Mouse (Mus musculus): ENCODE measurements around the gene Med4. TPM values are rescaled to one million over a fixed set of nuclear protein-coding genes. Genes with fewer than 3 reads are reported as not detected.

The Med4 gene
- polyA plus RNA-seq, 1 experiment from 2014 or later, result 24.4 TPM

- no peaks in the 10 kb centered on the region for H3K27me3 ChIP-seq (ENCODE audit: control insufficient read depth, insufficient read depth, low read depth, low read length)
- WGBS (ENCODE audit: insufficient replicate concordance), result 5% methylated on average over 7 of the region's 7 CpGs
- no peak overlapping the region for H3K27ac ChIP-seq (ENCODE audit: low read length)
- no peaks in the 10 kb centered on the region for H3K36me3 ChIP-seq (ENCODE audit: control insufficient read depth, insufficient read depth)
- H3K9me3 ChIP-seq (replicated peaks; ENCODE audit: control insufficient read depth, low read length), result no peaks in the 10 kb centered on the region
- no peak overlapping the region for H3K4me3 ChIP-seq (ENCODE audit: low read depth, low read length)
- H3K4me2 ChIP-seq (ENCODE audit: low read depth, low read length), result no peak overlapping the region
- H3K4me1 ChIP-seq (ENCODE audit: control insufficient read depth, low read depth, low read length), result peaks cover 3% of the 10 kb centered on the region
- ATAC-seq (ENCODE audit: low read depth), result 0 out of 2 replicates have a peak, but pooled peaks have one; percentile 27
- no peak overlapping the region for H3K9ac ChIP-seq (ENCODE audit: low read depth, low read length)
Observed at GRCm38 (mm10) chr14:73474636-73475093, 35.2 kb upstream of the Med4 start.

GRCm38 (mm10) chr14:73475506-73475905 lies 34.3 kb upstream of the Med4 start:
- no peak for ATAC-seq (ENCODE audit: low read depth)

GRCm38 (mm10) chr14:73476361-73476934 lies 33.4 kb upstream of the Med4 start:
- 67% methylated on average over 8 of the region's 8 CpGs for WGBS (ENCODE audit: insufficient replicate concordance)
- Histone ChIP-seq H3K4me1 (ENCODE audit: control insufficient read depth, low read depth, low read length) (peaks cover 3% of the 10 kb centered on the region), H3K4me3 (ENCODE audit: low read depth, low read length) (no peak overlapping the region), H3K36me3 (ENCODE audit: control insufficient read depth, insufficient read depth) (no peaks in the 10 kb centered on the region), H3K9ac (ENCODE audit: low read depth, low read length) (no peak overlapping the region), H3K4me2 (ENCODE audit: low read depth, low read length) (no peak overlapping the region), H3K27ac (ENCODE audit: low read length) (no peak overlapping the region), H3K27me3 (ENCODE audit: control insufficient read depth, insufficient read depth, low read depth, low read length) (no peaks in the 10 kb centered on the region), H3K9me3 (replicated peaks; ENCODE audit: control insufficient read depth, low read length) (no peaks in the 10 kb centered on the region)
- ATAC-seq (ENCODE audit: low read depth), result no peak

More at GRCm38 (mm10) chr14:73475506-73475905, 34.3 kb upstream of the Med4 start:
- Histone ChIP-seq H3K4me1 (ENCODE audit: control insufficient read depth, low read depth, low read length) (peaks cover 3% of the 10 kb centered on the region), H3K9me3 (replicated peaks; ENCODE audit: control insufficient read depth, low read length) (no peaks in the 10 kb centered on the region), H3K9ac (ENCODE audit: low read depth, low read length) (no peak overlapping the region), H3K27ac (ENCODE audit: low read length) (no peak overlapping the region), H3K36me3 (ENCODE audit: control insufficient read depth, insufficient read depth) (no peaks in the 10 kb centered on the region), H3K4me3 (ENCODE audit: low read depth, low read length) (no peak overlapping the region), H3K27me3 (ENCODE audit: control insufficient read depth, insufficient read depth, low read depth, low read length) (no peaks in the 10 kb centered on the region), H3K4me2 (ENCODE audit: low read depth, low read length) (no peak overlapping the region)
- 68% methylated on average over 7 of the region's 7 CpGs for WGBS (ENCODE audit: insufficient replicate concordance)

- no peak for ATAC-seq (ENCODE audit: low read depth)
Observed at GRCm38 (mm10) chr14:73477077-73477476, 32.7 kb upstream of the Med4 start.

GRCm38 (mm10) chr14:73478321-73478720 lies 31.5 kb upstream of the Med4 start:
- Histone ChIP-seq H3K9me3 (replicated peaks; ENCODE audit: control insufficient read depth, low read length) (no peaks in the 10 kb centered on the region), H3K9ac (ENCODE audit: low read depth, low read length) (no peak overlapping the region), H3K27ac (ENCODE audit: low read length) (no peak overlapping the region), H3K4me2 (ENCODE audit: low read depth, low read length) (no peak overlapping the region), H3K36me3 (ENCODE audit: control insufficient read depth, insufficient read depth) (no peaks in the 10 kb centered on the region), H3K27me3 (ENCODE audit: control insufficient read depth, insufficient read depth, low read depth, low read length) (no peaks in the 10 kb centered on the region), H3K4me3 (ENCODE audit: low read depth, low read length) (no peak overlapping the region), H3K4me1 (ENCODE audit: control insufficient read depth, low read depth, low read length) (peaks cover 3% of the 10 kb centered on the region)
- ATAC-seq (ENCODE audit: low read depth), result no peak
- 53% methylated on average over 3 of the region's 3 CpGs for WGBS (ENCODE audit: insufficient replicate concordance)

More at GRCm38 (mm10) chr14:73477077-73477476, 32.7 kb upstream of the Med4 start:
- 68% methylated on average over 10 of the region's 10 CpGs for WGBS (ENCODE audit: insufficient replicate concordance)
- H3K9ac ChIP-seq (ENCODE audit: low read depth, low read length), result no peak overlapping the region
- H3K4me2 ChIP-seq (ENCODE audit: low read depth, low read length), result no peak overlapping the region
- H3K27me3 ChIP-seq (ENCODE audit: control insufficient read depth, insufficient read depth, low read depth, low read length), result no peaks in the 10 kb centered on the region
- H3K4me1 ChIP-seq (ENCODE audit: control insufficient read depth, low read depth, low read length), result peaks cover 3% of the 10 kb centered on the region
- H3K36me3 ChIP-seq (ENCODE audit: control insufficient read depth, insufficient read depth), result no peaks in the 10 kb centered on the region
- H3K4me3 ChIP-seq (ENCODE audit: low read depth, low read length), result no peak overlapping the region
- no peak overlapping the region for H3K27ac ChIP-seq (ENCODE audit: low read length)
- H3K9me3 ChIP-seq (replicated peaks; ENCODE audit: control insufficient read depth, low read length), result no peaks in the 10 kb centered on the region

GRCm38 (mm10) chr14:73479771-73480170 lies 30.1 kb upstream of the Med4 start:
- no peaks in the 10 kb centered on the region for H3K36me3 ChIP-seq (ENCODE audit: control insufficient read depth, insufficient read depth)
- H3K27ac ChIP-seq (ENCODE audit: low read length), result no peak overlapping the region
- H3K9ac ChIP-seq (ENCODE audit: low read depth, low read length), result no peak overlapping the region
- H3K4me3 ChIP-seq (ENCODE audit: low read depth, low read length), result no peak overlapping the region
- H3K4me2 ChIP-seq (ENCODE audit: low read depth, low read length), result no peak overlapping the region
- 67% methylated on average over 1 of the region's 1 CpGs for WGBS (ENCODE audit: insufficient replicate concordance)
- H3K4me1 ChIP-seq (ENCODE audit: control insufficient read depth, low read depth, low read length), result no peaks in the 10 kb centered on the region; the same call in 1 of the 2 replicates
- ATAC-seq (ENCODE audit: low read depth), result no peak
- H3K27me3 ChIP-seq (ENCODE audit: control insufficient read depth, insufficient read depth, low read depth, low read length), result no peaks in the 10 kb centered on the region
- H3K9me3 ChIP-seq (replicated peaks; ENCODE audit: control insufficient read depth, low read length), result no peaks in the 10 kb centered on the region

- ATAC-seq (ENCODE audit: low read depth), result no peak
- H3K9ac ChIP-seq (ENCODE audit: low read depth, low read length), result no peak overlapping the region
- H3K9me3 ChIP-seq (replicated peaks; ENCODE audit: control insufficient read depth, low read length), result no peaks in the 10 kb centered on the region
- H3K4me3 ChIP-seq (ENCODE audit: low read depth, low read length), result no peak overlapping the region
- H3K4me1 ChIP-seq (ENCODE audit: control insufficient read depth, low read depth, low read length), result no peaks in the 10 kb centered on the region
- no peaks in the 10 kb centered on the region for H3K27me3 ChIP-seq (ENCODE audit: control insufficient read depth, insufficient read depth, low read depth, low read length)
- no peaks in the 10 kb centered on the region for H3K36me3 ChIP-seq (ENCODE audit: control insufficient read depth, insufficient read depth)
- 57% methylated on average over 5 of the region's 5 CpGs for WGBS (ENCODE audit: insufficient replicate concordance)
- no peak overlapping the region for H3K4me2 ChIP-seq (ENCODE audit: low read depth, low read length)
- no peak overlapping the region for H3K27ac ChIP-seq (ENCODE audit: low read length)
Observed at GRCm38 (mm10) chr14:73483516-73484229, 26.2 kb upstream of the Med4 start.

- no peak overlapping the region for H3K4me3 ChIP-seq (ENCODE audit: low read depth, low read length)
- no peaks in the 10 kb centered on the region for H3K27me3 ChIP-seq (ENCODE audit: control insufficient read depth, insufficient read depth, low read depth, low read length)
- no peak overlapping the region for H3K4me2 ChIP-seq (ENCODE audit: low read depth, low read length)
- H3K9me3 ChIP-seq (replicated peaks; ENCODE audit: control insufficient read depth, low read length), result no peaks in the 10 kb centered on the region
- H3K9ac ChIP-seq (ENCODE audit: low read depth, low read length), result no peak overlapping the region
- no peak overlapping the region for H3K27ac ChIP-seq (ENCODE audit: low read length)
- no peaks in the 10 kb centered on the region for H3K4me1 ChIP-seq (ENCODE audit: control insufficient read depth, low read depth, low read length)
- no peak for ATAC-seq (ENCODE audit: low read depth)
- 54% methylated on average over 3 of the region's 3 CpGs for WGBS (ENCODE audit: insufficient replicate concordance)
- no peaks in the 10 kb centered on the region for H3K36me3 ChIP-seq (ENCODE audit: control insufficient read depth, insufficient read depth)
Observed at GRCm38 (mm10) chr14:73484366-73485110, 25.3 kb upstream of the Med4 start.

- Histone ChIP-seq H3K27me3 (ENCODE audit: control insufficient read depth, insufficient read depth, low read depth, low read length) (no peaks in the 10 kb centered on the region), H3K4me3 (ENCODE audit: low read depth, low read length) (no peak overlapping the region), H3K4me2 (ENCODE audit: low read depth, low read length) (no peak overlapping the region), H3K9me3 (replicated peaks; ENCODE audit: control insufficient read depth, low read length) (no peaks in the 10 kb centered on the region), H3K36me3 (ENCODE audit: control insufficient read depth, insufficient read depth) (no peaks in the 10 kb centered on the region), H3K4me1 (ENCODE audit: control insufficient read depth, low read depth, low read length) (no peaks in the 10 kb centered on the region), H3K9ac (ENCODE audit: low read depth, low read length) (no peak overlapping the region), H3K27ac (ENCODE audit: low read length) (no peak overlapping the region)
- WGBS (ENCODE audit: insufficient replicate concordance), result 51% methylated on average over 5 of the region's 5 CpGs
- ATAC-seq (ENCODE audit: low read depth), result no peak
Observed at GRCm38 (mm10) chr14:73486641-73487040, 23.2 kb upstream of the Med4 start.
